Mouse (Mus musculus): Measurements from ENCODE around the gene Lrrc8d. TPM values are rescaled to one million over a fixed set of nuclear protein-coding genes. Genes with fewer than 3 reads are reported as not detected.
A peak's percentile ranks its signal among the peaks of the same experiment; 100 is the strongest.

The Lrrc8d gene
- polyA plus RNA-seq, 1 experiment: 24.8 TPM

DNA sequence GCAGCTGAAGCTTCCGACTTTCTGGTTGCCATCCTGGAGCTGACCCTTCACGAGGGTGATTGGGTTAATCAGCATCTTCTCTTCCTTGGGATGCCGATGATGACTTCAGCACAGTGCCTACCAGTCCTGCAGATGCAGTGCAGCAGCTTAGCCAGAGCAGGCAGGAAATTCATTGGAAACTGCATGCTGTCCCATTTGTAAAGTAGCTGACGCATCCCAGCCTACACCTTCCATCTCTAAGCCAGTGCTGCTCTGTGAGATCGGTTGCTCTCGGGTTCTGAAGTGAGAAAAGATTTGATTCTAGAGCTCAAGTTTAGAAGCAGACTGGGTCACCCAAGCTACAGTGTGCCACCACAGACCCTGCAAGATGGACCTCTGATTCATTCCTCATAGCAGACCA lies 121.6 kb downstream of the Lrrc8d start:
- Histone ChIP-seq H3K36me3 (ENCODE audit: control insufficient read depth, insufficient read depth) (no peaks in the 10 kb centered on the region), H3K4me2 (ENCODE audit: low read depth) (no peak overlapping the region), H3K27me3 (ENCODE audit: control insufficient read depth, insufficient read depth, insufficient read length) (no peaks in the 10 kb centered on the region), H3K4me3 (no peak overlapping the region), H3K79me2 (ENCODE audit: control insufficient read depth, insufficient read depth) (no peaks in the 10 kb centered on the region), H3ac (ENCODE audit: control insufficient read depth, insufficient read length) (no peak overlapping the region)
- TF ChIP-seq SRF (IDR thresholded peaks at IDR 0.05; ENCODE audit: control insufficient read depth, insufficient read length, low read depth) (no peak), CEBPB (IDR thresholded peaks at IDR 0.05; ENCODE audit: insufficient read depth, poor library complexity, severe bottlenecking) (no peak), MAX (IDR thresholded peaks at IDR 0.05; ENCODE audit: low read depth) (no peak), MYOG (IDR thresholded peaks at IDR 0.05; ENCODE audit: control insufficient read depth in 1 of 3, insufficient read depth in 1 of 3, insufficient read length in 2 of 3, low read depth in 2 of 3) (no peak), REST (IDR thresholded peaks at IDR 0.05; ENCODE audit: insufficient read depth, insufficient read length) (no peak), TCF12 (IDR thresholded peaks at IDR 0.05; ENCODE audit: insufficient read depth, poor library complexity, severe bottlenecking) (no peak), TCF3 (IDR thresholded peaks at IDR 0.05; ENCODE audit: insufficient read length, low read depth) (no peak), E2F4 (IDR thresholded peaks at IDR 0.05; ENCODE audit: insufficient read depth) (no peak), POLR2AphosphoS2 (IDR thresholded peaks at IDR 0.05; ENCODE audit: insufficient read length, low read depth) (no peak), MYOD1 (IDR thresholded peaks at IDR 0.05; ENCODE audit: control insufficient read depth in 1 of 3, insufficient read length in 2 of 3, low read depth in 2 of 3) (no peak), USF1 (IDR thresholded peaks at IDR 0.05; ENCODE audit: low read depth) (no peak), POLR2A (IDR thresholded peaks at IDR 0.05; ENCODE audit: insufficient read length, low read depth) (no peak)

DNA sequence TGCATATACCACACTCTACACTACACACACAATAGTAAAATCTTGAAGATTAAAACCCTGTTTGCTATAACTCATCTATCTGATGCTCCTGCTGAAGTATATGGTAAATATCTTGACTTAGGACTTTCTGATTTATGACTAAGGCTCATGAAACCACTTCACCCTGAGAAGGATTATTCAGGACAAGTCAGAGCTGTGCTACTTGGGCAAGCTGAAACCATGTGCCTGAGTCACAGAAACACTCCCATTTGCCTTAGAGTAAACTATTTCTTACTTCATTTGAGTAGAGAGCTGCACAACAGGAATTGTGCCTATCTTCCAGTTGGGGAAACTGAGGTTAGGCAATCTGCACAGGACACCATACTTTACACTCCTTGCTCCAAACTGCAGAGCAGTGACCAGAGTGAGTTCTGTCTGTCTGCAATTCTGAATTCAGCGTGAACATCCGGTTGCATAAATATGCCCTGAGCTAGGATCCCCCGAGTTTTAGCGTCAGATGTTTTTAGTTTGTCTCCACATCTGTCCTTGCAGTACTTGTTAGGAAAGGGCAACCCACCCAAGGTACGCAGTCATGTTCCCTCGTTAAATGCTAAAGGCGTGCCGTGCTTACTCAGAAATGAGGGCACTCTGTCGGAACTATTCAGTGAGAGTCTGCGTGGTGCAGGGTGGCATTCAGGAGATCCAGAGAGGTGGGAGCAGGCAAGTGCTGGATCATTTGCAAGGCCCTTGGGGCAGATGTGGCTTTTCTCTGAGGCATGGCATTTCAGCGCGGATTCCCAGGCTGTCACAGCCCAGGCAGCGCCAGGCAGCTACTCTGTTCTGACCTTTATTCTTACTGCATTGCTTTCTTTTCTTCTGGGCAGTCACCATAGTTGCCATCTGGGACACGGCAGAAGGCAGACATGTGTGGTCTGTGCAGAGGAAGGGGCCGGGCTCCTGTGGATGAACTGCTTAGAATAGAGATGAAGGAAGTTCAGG lies 123.0 kb downstream of the Lrrc8d start:
- H3K27me3 ChIP-seq (ENCODE audit: control insufficient read depth, insufficient read depth, insufficient read length): no peaks in the 10 kb centered on the region
- no peaks in the 10 kb centered on the region for H3K79me2 ChIP-seq (ENCODE audit: control insufficient read depth, insufficient read depth)
- TF ChIP-seq POLR2AphosphoS2 (IDR thresholded peaks at IDR 0.05; ENCODE audit: insufficient read length, low read depth) (no peak), POLR2A (IDR thresholded peaks at IDR 0.05; ENCODE audit: insufficient read length, low read depth) (no peak), TCF12 (IDR thresholded peaks at IDR 0.05; ENCODE audit: insufficient read depth, poor library complexity, severe bottlenecking) (no peak), MYOD1 (IDR thresholded peaks at IDR 0.05; ENCODE audit: control insufficient read depth in 1 of 3, insufficient read length in 2 of 3, low read depth in 2 of 3) (no peak)
- H3K36me3 ChIP-seq (ENCODE audit: control insufficient read depth, insufficient read depth): no peaks in the 10 kb centered on the region
- no peak overlapping the region for H3ac ChIP-seq (ENCODE audit: control insufficient read depth, insufficient read length)
- no peak overlapping the region for H3K4me3 ChIP-seq
- H3K4me2 ChIP-seq (ENCODE audit: low read depth): peak overlapping the region; percentile 13

DNA sequence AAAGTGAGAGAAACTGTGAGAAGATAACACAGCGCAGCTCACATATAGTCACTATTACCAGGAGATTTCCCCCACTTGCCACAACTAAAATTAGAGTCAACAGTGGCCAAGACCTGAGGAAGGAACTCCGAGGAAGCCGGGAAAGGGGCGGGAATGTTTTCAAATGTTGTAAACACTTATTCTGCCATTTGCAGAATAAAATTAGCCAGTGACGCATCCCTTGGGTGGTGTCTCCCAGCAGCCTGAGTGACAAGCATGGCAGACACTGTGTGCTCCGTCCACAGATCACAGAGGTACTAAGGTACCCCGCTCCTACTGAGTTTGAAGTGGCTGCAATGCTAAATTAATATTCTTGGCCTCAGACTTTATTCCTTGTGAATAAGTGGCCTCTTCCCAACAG lies 124.5 kb downstream of the Lrrc8d start:
- H3K4me3 ChIP-seq: no peak overlapping the region
- no peak overlapping the region for H3K4me2 ChIP-seq (ENCODE audit: low read depth)
- no peak overlapping the region for H3ac ChIP-seq (ENCODE audit: control insufficient read depth, insufficient read length)
- no peaks in the 10 kb centered on the region for H3K79me2 ChIP-seq (ENCODE audit: control insufficient read depth, insufficient read depth)
- H3K36me3 ChIP-seq (ENCODE audit: control insufficient read depth, insufficient read depth): no peaks in the 10 kb centered on the region
- H3K27me3 ChIP-seq (ENCODE audit: control insufficient read depth, insufficient read depth, insufficient read length): no peaks in the 10 kb centered on the region
- TF ChIP-seq REST (IDR thresholded peaks at IDR 0.05; ENCODE audit: insufficient read depth, insufficient read length) (no peak), MYOG (IDR thresholded peaks at IDR 0.05; ENCODE audit: control insufficient read depth in 1 of 3, insufficient read depth in 1 of 3, insufficient read length in 2 of 3, low read depth in 2 of 3) (no peak), SRF (IDR thresholded peaks at IDR 0.05; ENCODE audit: control insufficient read depth, insufficient read length, low read depth) (no peak), USF1 (IDR thresholded peaks at IDR 0.05; ENCODE audit: low read depth) (no peak), TCF12 (IDR thresholded peaks at IDR 0.05; ENCODE audit: insufficient read depth, poor library complexity, severe bottlenecking) (no peak), POLR2A (IDR thresholded peaks at IDR 0.05; ENCODE audit: insufficient read length, low read depth) (no peak), E2F4 (IDR thresholded peaks at IDR 0.05; ENCODE audit: insufficient read depth) (no peak), POLR2AphosphoS2 (IDR thresholded peaks at IDR 0.05; ENCODE audit: insufficient read length, low read depth) (no peak), MYOD1 (IDR thresholded peaks at IDR 0.05; ENCODE audit: control insufficient read depth in 1 of 3, insufficient read length in 2 of 3, low read depth in 2 of 3) (no peak), CEBPB (IDR thresholded peaks at IDR 0.05; ENCODE audit: insufficient read depth, poor library complexity, severe bottlenecking) (no peak), TCF3 (IDR thresholded peaks at IDR 0.05; ENCODE audit: insufficient read length, low read depth) (no peak), MAX (IDR thresholded peaks at IDR 0.05; ENCODE audit: low read depth) (no peak)

DNA sequence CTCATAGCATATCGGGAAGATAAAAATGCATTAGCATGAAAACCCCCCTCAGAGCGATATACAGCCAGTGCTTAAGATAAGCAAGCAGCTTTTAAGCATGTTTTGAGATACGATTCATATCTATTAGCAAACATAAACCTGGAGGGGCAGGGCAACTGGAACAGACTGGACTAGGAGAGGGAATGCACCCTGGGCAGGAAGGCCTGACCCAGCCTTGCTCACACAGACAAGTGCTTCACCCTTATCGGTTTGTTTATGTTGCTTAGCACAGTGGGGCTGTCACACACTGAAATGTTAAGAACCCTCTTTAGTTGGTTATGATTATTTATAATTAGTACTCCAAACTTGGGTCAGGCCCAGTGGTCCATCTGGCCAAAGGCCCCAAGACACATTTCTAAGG lies 125.1 kb downstream of the Lrrc8d start:
- TF ChIP-seq MYOD1 (IDR thresholded peaks at IDR 0.05; ENCODE audit: control insufficient read depth in 1 of 3, insufficient read length in 2 of 3, low read depth in 2 of 3) (no peak), TCF3 (IDR thresholded peaks at IDR 0.05; ENCODE audit: insufficient read length, low read depth) (no peak)
- Histone ChIP-seq H3K4me3 (no peak overlapping the region), H3K4me2 (ENCODE audit: low read depth) (no peak overlapping the region), H3ac (ENCODE audit: control insufficient read depth, insufficient read length) (no peak overlapping the region), H3K36me3 (ENCODE audit: control insufficient read depth, insufficient read depth) (no peaks in the 10 kb centered on the region), H3K79me2 (ENCODE audit: control insufficient read depth, insufficient read depth) (no peaks in the 10 kb centered on the region), H3K27me3 (ENCODE audit: control insufficient read depth, insufficient read depth, insufficient read length) (no peaks in the 10 kb centered on the region)

DNA sequence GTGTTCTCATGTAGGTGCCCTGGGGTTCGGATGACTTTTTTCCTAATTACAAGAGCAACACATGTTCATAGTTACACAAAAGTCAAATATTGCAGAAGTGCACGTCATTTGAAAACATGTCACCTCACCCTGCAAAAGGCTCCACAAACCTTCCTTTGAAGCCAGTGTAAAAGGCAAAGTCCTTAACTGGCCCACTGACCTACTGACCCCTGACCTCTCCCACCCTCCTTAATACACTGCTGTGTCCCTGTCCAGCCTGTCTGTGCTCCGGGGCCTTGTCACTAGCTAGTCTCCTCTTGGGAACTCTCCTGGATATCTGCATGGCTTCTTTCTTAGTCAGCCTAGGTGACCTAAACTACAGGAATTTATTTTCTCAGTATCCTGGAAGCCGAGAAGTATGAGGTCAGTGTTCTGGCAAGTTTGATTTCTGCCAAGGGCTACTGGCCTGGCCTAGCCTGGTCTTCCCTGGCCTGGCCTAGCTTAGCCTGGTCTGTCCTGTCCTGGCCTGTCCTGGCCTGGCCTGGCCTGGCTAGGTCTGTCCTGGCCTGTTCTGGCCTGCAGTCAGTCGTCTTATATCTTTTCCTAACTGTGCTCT lies 127.2 kb downstream of the Lrrc8d start:
- Histone ChIP-seq H3ac (ENCODE audit: control insufficient read depth, insufficient read length) (no peak overlapping the region), H3K4me3 (no peak overlapping the region), H3K79me2 (ENCODE audit: control insufficient read depth, insufficient read depth) (no peaks in the 10 kb centered on the region), H3K36me3 (ENCODE audit: control insufficient read depth, insufficient read depth) (no peaks in the 10 kb centered on the region), H3K4me2 (ENCODE audit: low read depth) (no peak overlapping the region), H3K27me3 (ENCODE audit: control insufficient read depth, insufficient read depth, insufficient read length) (no peaks in the 10 kb centered on the region)
- TF ChIP-seq TCF3 (IDR thresholded peaks at IDR 0.05; ENCODE audit: insufficient read length, low read depth) (no peak), SRF (IDR thresholded peaks at IDR 0.05; ENCODE audit: control insufficient read depth, insufficient read length, low read depth) (no peak), USF1 (IDR thresholded peaks at IDR 0.05; ENCODE audit: low read depth) (no peak), POLR2A (IDR thresholded peaks at IDR 0.05; ENCODE audit: insufficient read length, low read depth) (no peak), CEBPB (IDR thresholded peaks at IDR 0.05; ENCODE audit: insufficient read depth, poor library complexity, severe bottlenecking) (no peak), MYOD1 (IDR thresholded peaks at IDR 0.05; ENCODE audit: control insufficient read depth in 1 of 3, insufficient read length in 2 of 3, low read depth in 2 of 3) (no peak), TCF12 (IDR thresholded peaks at IDR 0.05; ENCODE audit: insufficient read depth, poor library complexity, severe bottlenecking) (no peak), MYOG (IDR thresholded peaks at IDR 0.05; ENCODE audit: control insufficient read depth in 1 of 3, insufficient read depth in 1 of 3, insufficient read length in 2 of 3, low read depth in 2 of 3) (no peak), E2F4 (IDR thresholded peaks at IDR 0.05; ENCODE audit: insufficient read depth) (no peak), REST (IDR thresholded peaks at IDR 0.05; ENCODE audit: insufficient read depth, insufficient read length) (no peak), POLR2AphosphoS2 (IDR thresholded peaks at IDR 0.05; ENCODE audit: insufficient read length, low read depth) (no peak), MAX (IDR thresholded peaks at IDR 0.05; ENCODE audit: low read depth) (no peak)

Measured in myocyte (in vitro differentiated cells).